Mouse (Mus musculus) hindbrain, embryonic 10.5 days (tissue): Measurements from ENCODE around the gene Tnnt2. TPM values are rescaled to one million over a fixed set of nuclear protein-coding genes. Genes with fewer than 3 reads are reported as not detected.

Source experiments
- DNase-seq: peaks from one replicate; pipeline ENCODE4 v3.0.0-alpha.2; 2017; ENCODE audit warnings: low spot score
- H3K27ac ChIP-seq: fragments of 300-500 bp; sonication (generic); 2 replicates; pipeline ENCODE4 v1.5.1; 2016; ENCODE audit warnings: mild to moderate bottlenecking, moderate library complexity
- H3K27me3 ChIP-seq: fragments of 300-500 bp; sonication (generic); 2 replicates; pipeline ENCODE4 v1.6.1; 2016; ENCODE audit warnings: mild to moderate bottlenecking; ENCODE audit not compliant: poor library complexity, insufficient read depth, severe bottlenecking
- H3K36me3 ChIP-seq: fragments of 300-500 bp; sonication (generic); 2 replicates; pipeline ENCODE4 v1.6.1; 2016; ENCODE audit warnings: mild to moderate bottlenecking, moderate library complexity
- H3K4me1 ChIP-seq: fragments of 300-500 bp; sonication (generic); replicated peaks from 2 replicates; pipeline ENCODE4 v1.6.1; 2016; ENCODE audit warnings: mild to moderate bottlenecking
- H3K4me3 ChIP-seq: fragments of 300-500 bp; sonication (generic); 2 replicates; pipeline ENCODE4 v1.5.1; 2016; ENCODE audit warnings: mild to moderate bottlenecking, moderate library complexity
- H3K9me3 ChIP-seq: fragments of 300-500 bp; sonication (generic); 2 replicates; pipeline ENCODE4 v1.6.1; 2016; ENCODE audit warnings: mild to moderate bottlenecking, moderate library complexity
- WGBS: fragments of 180-500 bp; shearing (Covaris S2); methylation state at CpG from one replicate; pipeline ENCODE4 v1.1.7; 2016; 5-methylcytosine and 5-hydroxymethylcytosine counted together
- polyA plus RNA-seq: library from polyadenylated mRNA; unstranded; fragments of >200 nt; fragmentation: Nextera tagmentation; extraction: Ambion mirVana; gene quantifications from 2 replicates; pipeline ENCODE4 v1.2.1, GENCODE M21; 2016

The Tnnt2 gene
- polyA plus RNA-seq, 1 experiment from 2014 or later, result 0.35 TPM

DNA sequence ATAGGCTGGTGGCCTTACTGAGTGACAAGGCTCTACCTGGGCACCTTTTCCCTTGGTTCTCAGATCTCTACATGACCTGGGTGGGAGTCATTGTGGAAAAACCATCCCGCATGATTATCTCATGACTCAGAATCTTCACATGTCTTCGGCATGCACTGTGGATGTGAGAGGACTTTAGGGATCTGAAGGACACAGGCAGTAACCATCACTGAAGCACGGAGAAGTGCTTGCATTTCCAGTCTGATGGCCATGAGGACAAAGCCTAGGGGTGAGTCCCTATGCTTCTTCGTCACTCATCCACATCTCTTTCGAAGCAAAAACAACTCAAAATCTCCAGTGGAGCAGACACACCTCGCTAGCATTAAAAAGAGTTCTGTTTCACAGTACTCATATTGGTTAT is 63.1 kb downstream of the Tnnt2 start:
- Histone ChIP-seq H3K27me3 (peaks cover 10% of the 10 kb centered on the region; the same call in 1 of the 2 replicates), H3K4me3 (no peak overlapping the region), H3K27ac (no peak overlapping the region), H3K36me3 (no peaks in the 10 kb centered on the region), H3K9me3 (no peaks in the 10 kb centered on the region), H3K4me1 (no peaks in the 10 kb centered on the region)
- WGBS, result 87% methylated on average over 6 of the region's 6 CpGs
- DNase-seq, result no peak

DNA sequence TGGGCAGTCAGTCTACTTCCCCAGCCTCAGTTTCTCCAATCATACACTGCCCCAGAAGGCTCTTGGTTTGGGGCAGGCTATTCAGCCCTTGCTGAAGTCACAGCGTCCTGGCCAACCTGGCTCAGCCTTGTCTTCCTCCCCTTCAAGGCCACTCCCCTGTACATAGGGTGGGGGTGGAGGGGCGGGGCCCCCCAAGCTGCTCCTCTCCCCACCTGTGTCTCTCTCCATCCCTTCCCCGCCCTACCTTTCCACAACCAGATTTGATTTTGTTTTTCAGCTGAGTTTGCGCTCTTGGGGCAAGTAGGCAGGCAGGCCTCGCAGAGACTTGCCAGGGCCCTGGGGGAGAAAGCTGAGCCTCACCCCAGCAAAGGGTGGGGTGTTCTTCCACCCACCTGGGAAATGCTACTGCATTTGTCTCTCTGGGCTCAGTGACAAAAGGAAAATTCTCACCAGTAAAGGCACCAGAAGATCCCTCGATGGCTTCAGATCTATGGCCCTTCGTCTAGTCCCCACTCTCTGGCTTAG is 63.9 kb downstream of the Tnnt2 start:
- Histone ChIP-seq H3K9me3 (no peaks in the 10 kb centered on the region), H3K36me3 (no peaks in the 10 kb centered on the region), H3K27me3 (peaks cover 10% of the 10 kb centered on the region; the same call in 1 of the 2 replicates), H3K4me1 (no peaks in the 10 kb centered on the region), H3K27ac (no peak overlapping the region), H3K4me3 (no peak overlapping the region)
- WGBS, result 69% methylated on average over 7 of the region's 7 CpGs
- no peak for DNase-seq

Other genes starting within 250 kb of the Tnnt2 start
- 16.1 and 19.3 TPM in 2 replicates for gene Nav1, start 229.1 kb upstream of the Tnnt2 start, polyA plus RNA-seq
- gene Csrp1, start 116.3 kb upstream of the Tnnt2 start, polyA plus RNA-seq, result 51.0 and 56.2 TPM in 2 replicates
- 19.3 and 21.7 TPM in 2 replicates for gene Phlda3, start 70.2 kb upstream of the Tnnt2 start, polyA plus RNA-seq
- 0.85 and 3.2 TPM in 2 replicates for gene Tnni1, start 56.9 kb upstream of the Tnnt2 start, polyA plus RNA-seq
- gene Lad1, start 17.8 kb upstream of the Tnnt2 start, polyA plus RNA-seq, result 1.0 and 3.9 TPM in 2 replicates
- 0.20 TPM in 1 of 2 replicates, not detected in the other for gene Pkp1, start 82.9 kb downstream of the Tnnt2 start, polyA plus RNA-seq
- 0.09 TPM in 1 of 2 replicates, not detected in the other for gene Igfn1, start 170.0 kb downstream of the Tnnt2 start, polyA plus RNA-seq
- 148 and 161 TPM in 2 replicates for gene Tmem9, start 171.8 kb downstream of the Tnnt2 start, polyA plus RNA-seq
- not detected in 2 replicates for gene Ascl5, start 214.4 kb downstream of the Tnnt2 start, polyA plus RNA-seq
- 0.07 and 0.47 TPM in 2 replicates for gene Cacna1s, start 216.4 kb downstream of the Tnnt2 start, polyA plus RNA-seq